Mouse (Mus musculus) A20 (cell line): ENCODE data around the gene Sctr.

ENCODE experiments used
- DNase-seq: peaks from one replicate; pipeline ENCODE4 v3.0.0-alpha.2; 2011; ENCODE audit warnings: low read depth, low spot score

The Sctr gene

GRCm38 (mm10) chr1:120100456-120101226, 93.9 kb downstream of the Sctr start:
- no peak for DNase-seq

- DNase-seq, result no peak
Measured at GRCm38 (mm10) chr1:120101227-120101609, 94.5 kb downstream of the Sctr start.

DNA sequence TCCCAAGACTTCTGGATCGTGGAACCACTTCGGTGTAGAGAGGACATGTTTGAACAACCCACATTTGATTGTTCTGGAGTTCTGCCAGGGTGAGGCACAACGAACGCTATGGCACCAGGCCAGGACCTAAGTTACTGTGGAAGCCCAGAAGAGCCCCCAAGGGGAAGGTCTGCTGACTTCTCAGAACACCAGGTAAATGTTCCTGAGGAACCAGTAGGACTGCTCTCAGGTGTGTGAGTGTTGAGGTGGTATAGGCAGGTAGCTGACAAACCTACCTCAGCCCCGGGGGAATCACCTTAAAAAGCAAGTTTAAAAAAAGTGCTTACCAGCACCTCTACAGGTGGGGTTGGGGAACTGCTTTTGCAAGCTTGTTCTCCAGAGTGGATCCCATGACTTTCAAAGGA, 98.9 kb downstream of the Sctr start:
- DNase-seq, result no peak

- no peak for DNase-seq
Measured at GRCm38 (mm10) chr1:120109741-120110432, 103.2 kb downstream of the Sctr start.

DNA sequence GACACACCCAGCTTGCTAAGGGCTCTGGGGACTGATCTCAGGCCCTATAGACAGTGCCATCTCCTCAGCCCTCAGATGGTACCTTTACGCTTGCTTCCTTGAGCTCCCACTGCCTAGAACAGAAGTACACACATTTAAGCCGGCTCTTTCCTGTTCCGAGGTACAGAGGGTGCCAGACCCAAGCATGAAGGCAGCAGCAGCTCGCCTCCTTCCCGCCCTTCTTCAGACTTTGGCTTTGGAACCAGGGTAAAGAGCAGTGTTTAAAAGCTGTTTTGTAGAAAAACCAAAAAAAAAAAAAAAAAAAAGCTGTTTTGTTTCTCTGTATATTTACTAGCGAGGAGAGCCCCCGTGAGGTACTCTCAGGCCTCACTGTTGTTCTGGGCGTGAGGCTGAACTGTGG, 105.1 kb downstream of the Sctr start:
- no peak for DNase-seq

DNA sequence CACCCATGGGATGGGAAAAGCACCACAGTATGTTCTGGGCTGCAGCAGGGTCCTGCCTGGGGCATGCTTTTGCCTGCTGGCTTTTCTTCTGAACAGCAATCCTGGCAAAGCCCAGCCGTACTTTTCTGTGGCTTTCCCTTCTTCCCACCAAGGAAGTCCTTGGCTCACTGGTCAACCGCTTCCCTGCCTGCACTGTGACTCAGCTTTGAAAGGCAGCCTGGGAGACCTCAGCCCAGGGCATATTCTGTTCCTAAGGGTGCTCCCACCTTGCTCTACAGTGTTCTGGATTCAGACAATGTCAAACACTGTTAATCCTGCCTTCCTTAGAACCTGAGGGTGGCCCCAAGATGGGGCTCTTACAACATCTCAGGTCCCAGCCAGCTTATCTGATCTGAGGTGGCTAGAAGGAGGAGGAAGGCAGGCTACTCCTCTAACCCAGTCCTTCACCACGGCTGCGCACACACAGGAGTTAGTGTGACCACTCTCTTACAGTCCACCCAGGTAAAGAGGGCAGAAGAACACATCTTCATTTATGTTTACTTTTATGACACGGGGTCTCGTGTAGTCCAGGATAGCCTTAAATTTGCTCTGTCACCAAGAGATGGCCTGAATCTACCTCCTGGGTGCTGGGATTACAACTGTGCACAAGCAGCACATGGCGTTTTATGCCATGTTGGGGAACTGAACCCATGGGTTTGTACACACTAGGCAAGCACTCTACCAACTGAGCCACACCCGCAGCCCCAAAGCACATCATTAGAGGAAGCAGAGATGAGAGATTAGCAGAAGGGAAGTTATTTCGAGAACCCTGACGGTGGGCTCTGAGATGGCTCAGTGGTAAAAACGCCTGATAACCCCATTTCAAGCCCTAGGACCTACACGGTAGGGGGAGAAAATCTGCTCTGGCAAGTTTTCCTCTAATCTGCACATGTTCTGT, 105.8 kb downstream of the Sctr start:
- DNase-seq, result no peak
